Mouse (Mus musculus): ENCODE data around the gene Smpd2. TPM values are rescaled to one million over a fixed set of nuclear protein-coding genes. Genes with fewer than 3 reads are reported as not detected.
"Not testable (repeated sequence)": the region's sequence is repeated elsewhere in the genome, so short reads cannot be mapped to it uniquely, and the experiment has no call there.

The Smpd2 gene
- total and polyA plus RNA-seq, 3 experiments: 6.6 to 12.6 (median 12.2) TPM

GRCm38 (mm10) chr10:41518508-41518980, 28.4 kb upstream of the Smpd2 start:
- ATAC-seq (ENCODE audit: extremely low read depth, insufficient number of reproducible peaks, low FRiP score, poor library complexity, severe bottlenecking) (peak; percentile 61), DNase-seq (ENCODE audit: low spot score) (peak; percentile 49)

DNA sequence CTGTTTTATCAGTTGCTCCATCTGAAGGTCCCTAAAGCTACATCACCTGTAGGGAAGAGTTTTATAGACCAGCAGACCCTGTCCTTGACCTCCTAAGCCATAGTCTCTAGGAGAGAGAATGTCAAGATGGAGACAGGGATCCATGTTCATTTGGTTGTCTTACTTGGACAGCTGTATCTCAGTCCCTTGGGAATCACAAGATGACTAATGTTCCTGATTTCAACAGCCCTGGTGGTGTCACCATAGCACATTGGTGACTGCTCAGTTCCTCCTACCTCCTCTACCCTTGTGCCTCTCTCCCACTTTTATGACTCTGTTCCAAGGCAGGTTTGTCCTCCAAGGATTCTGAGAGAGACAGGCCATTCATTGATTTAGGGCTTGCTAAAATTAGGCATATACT, 24.8 kb upstream of the Smpd2 start:
- H3K9me3 ChIP-seq (replicated peaks): no peaks in the 10 kb centered on the region
- no peak for TF ChIP-seq TAL1 (conservative IDR thresholded peaks at IDR 0.05; ENCODE audit: low read depth, low read length)
- TF ChIP-seq CTCF (IDR thresholded peaks at IDR 0.05; ENCODE audit: low read depth, low read length): no peak
- TF ChIP-seq GATA2 (IDR thresholded peaks at IDR 0.05; ENCODE audit: borderline replicate concordance, low read depth, low read length): no peak
- TF ChIP-seq POLR2AphosphoS5 (IDR thresholded peaks at IDR 0.05; ENCODE audit: insufficient replicate concordance, low read depth, low read length): no peak
- TF ChIP-seq GATA1 (IDR thresholded peaks at IDR 0.05; ENCODE audit: borderline replicate concordance, low read length): no peak
- no peak for ATAC-seq (ENCODE audit: extremely low read depth, insufficient number of reproducible peaks, low FRiP score, poor library complexity, severe bottlenecking)
- no peak for DNase-seq (ENCODE audit: low spot score)
- H3K4me1 ChIP-seq (ENCODE audit: insufficient read depth, low read depth, low read length): peaks cover 4% of the 10 kb centered on the region
- H3K36me3 ChIP-seq (replicated peaks): no peaks in the 10 kb centered on the region
- H3K27me3 ChIP-seq (ENCODE audit: insufficient read depth, low read length): peaks cover 27% of the 10 kb centered on the region
- no peak overlapping the region for H3K4me3 ChIP-seq (ENCODE audit: low read depth, low read length)

More at GRCm38 (mm10) chr10:41518508-41518980, 28.4 kb upstream of the Smpd2 start:
- Histone ChIP-seq H3K4me3 (ENCODE audit: low read depth, low read length) (peak overlapping the region; percentile 96), H3K4me1 (ENCODE audit: insufficient read depth, low read depth, low read length) (peaks cover 24% of the 10 kb centered on the region), H3K36me3 (replicated peaks) (peaks cover 14% of the 10 kb centered on the region), H3K27me3 (ENCODE audit: insufficient read depth, low read length) (peaks cover 4% of the 10 kb centered on the region), H3K9me3 (replicated peaks) (no peaks in the 10 kb centered on the region)
- TF ChIP-seq TAL1 (conservative IDR thresholded peaks at IDR 0.05; ENCODE audit: low read depth, low read length): no peak
- no peak for TF ChIP-seq POLR2AphosphoS5 (IDR thresholded peaks at IDR 0.05; ENCODE audit: insufficient replicate concordance, low read depth, low read length)
- no peak for TF ChIP-seq CTCF (IDR thresholded peaks at IDR 0.05; ENCODE audit: low read depth, low read length)
- TF ChIP-seq GATA2 (IDR thresholded peaks at IDR 0.05; ENCODE audit: borderline replicate concordance, low read depth, low read length): no peak
- no peak for TF ChIP-seq GATA1 (IDR thresholded peaks at IDR 0.05; ENCODE audit: borderline replicate concordance, low read length)

DNA sequence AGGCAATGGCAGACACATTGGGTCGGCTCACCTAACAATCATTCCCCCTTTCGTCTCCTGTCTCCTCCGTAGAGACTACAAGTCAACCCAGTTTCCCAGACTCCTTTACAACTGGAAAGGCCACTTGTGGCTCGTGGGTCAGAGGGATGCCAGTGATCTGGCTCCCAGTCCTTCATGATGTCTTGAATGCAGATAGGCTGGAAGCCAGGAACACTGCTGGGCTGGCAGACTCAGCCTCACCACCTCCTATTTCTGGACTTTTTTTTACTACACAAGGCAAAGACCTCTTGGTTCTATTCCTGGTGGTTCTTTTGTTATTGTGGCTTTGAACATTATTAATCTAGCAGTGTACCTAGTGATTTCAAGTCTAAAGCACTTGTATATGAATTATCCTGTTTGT, 24.1 kb upstream of the Smpd2 start:
- TF ChIP-seq CTCF (IDR thresholded peaks at IDR 0.05; ENCODE audit: low read depth, low read length): no peak
- TF ChIP-seq POLR2AphosphoS5 (IDR thresholded peaks at IDR 0.05; ENCODE audit: insufficient replicate concordance, low read depth, low read length): no peak
- no peak for TF ChIP-seq GATA2 (IDR thresholded peaks at IDR 0.05; ENCODE audit: borderline replicate concordance, low read depth, low read length)
- no peak for TF ChIP-seq GATA1 (IDR thresholded peaks at IDR 0.05; ENCODE audit: borderline replicate concordance, low read length)
- no peak for TF ChIP-seq TAL1 (conservative IDR thresholded peaks at IDR 0.05; ENCODE audit: low read depth, low read length)
- no peak for DNase-seq (ENCODE audit: low spot score)
- no peaks in the 10 kb centered on the region for H3K36me3 ChIP-seq (replicated peaks)
- no peak overlapping the region for H3K4me3 ChIP-seq (ENCODE audit: low read depth, low read length)
- H3K27me3 ChIP-seq (ENCODE audit: insufficient read depth, low read length): peaks cover 33% of the 10 kb centered on the region
- ATAC-seq (ENCODE audit: extremely low read depth, insufficient number of reproducible peaks, low FRiP score, poor library complexity, severe bottlenecking): no peak
- H3K9me3 ChIP-seq (replicated peaks): no peaks in the 10 kb centered on the region
- H3K4me1 ChIP-seq (ENCODE audit: insufficient read depth, low read depth, low read length): peaks cover 4% of the 10 kb centered on the region

DNA sequence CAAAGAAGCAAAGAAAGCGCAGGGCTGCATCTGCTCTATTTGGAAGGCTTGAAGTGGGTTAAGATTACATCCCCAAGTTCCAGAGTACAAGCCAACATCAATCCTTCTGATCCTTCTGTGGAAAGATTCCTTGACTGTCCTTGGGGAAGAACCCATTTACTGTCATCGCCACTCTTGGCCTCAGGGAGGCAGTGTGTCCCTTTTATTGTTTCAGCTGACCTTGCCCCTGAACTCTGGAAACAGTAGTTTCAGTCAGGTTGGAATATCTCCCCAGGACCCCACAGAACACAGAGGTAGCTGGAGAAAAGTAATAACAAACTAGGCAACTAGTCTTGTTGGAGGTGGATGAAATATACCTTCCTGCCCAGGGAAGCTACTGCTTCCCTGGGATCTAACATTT, 19.0 kb upstream of the Smpd2 start:
- Histone ChIP-seq H3K36me3 (replicated peaks) (no peaks in the 10 kb centered on the region), H3K4me3 (ENCODE audit: low read depth, low read length) (no peak overlapping the region), H3K4me1 (ENCODE audit: insufficient read depth, low read depth, low read length) (no peaks in the 10 kb centered on the region), H3K9me3 (replicated peaks) (no peaks in the 10 kb centered on the region), H3K27me3 (ENCODE audit: insufficient read depth, low read length) (peaks cover 45% of the 10 kb centered on the region)
- no peak for ATAC-seq (ENCODE audit: extremely low read depth, insufficient number of reproducible peaks, low FRiP score, poor library complexity, severe bottlenecking)
- no peak for TF ChIP-seq POLR2AphosphoS5 (IDR thresholded peaks at IDR 0.05; ENCODE audit: insufficient replicate concordance, low read depth, low read length)
- no peak for TF ChIP-seq TAL1 (conservative IDR thresholded peaks at IDR 0.05; ENCODE audit: low read depth, low read length)
- TF ChIP-seq CTCF (IDR thresholded peaks at IDR 0.05; ENCODE audit: low read depth, low read length): no peak
- no peak for TF ChIP-seq GATA1 (IDR thresholded peaks at IDR 0.05; ENCODE audit: borderline replicate concordance, low read length)
- TF ChIP-seq GATA2 (IDR thresholded peaks at IDR 0.05; ENCODE audit: borderline replicate concordance, low read depth, low read length): no peak
- no peak for DNase-seq (ENCODE audit: low spot score)

DNA sequence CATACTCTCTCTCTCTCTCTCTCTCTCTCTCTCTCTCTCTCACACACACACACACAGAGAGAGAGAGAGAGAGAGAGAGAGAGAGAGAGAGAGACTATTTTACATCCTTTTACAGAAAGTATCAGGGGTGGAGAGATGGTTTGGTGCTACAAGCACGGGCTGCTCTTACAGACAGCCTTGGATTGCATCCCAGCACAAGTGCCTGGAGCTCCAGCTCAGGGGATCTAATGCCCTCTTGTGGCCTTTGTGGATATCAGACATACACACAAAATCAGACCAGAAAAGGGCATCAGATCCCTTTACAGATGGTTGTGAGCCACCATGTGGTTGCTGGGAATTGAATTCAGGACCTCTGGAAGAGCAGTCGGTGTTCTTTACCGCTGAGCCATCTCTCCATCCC, 15.3 kb upstream of the Smpd2 start:
- not testable (repeated sequence) for DNase-seq (ENCODE audit: low spot score); H3K4me1 ChIP-seq (ENCODE audit: insufficient read depth, low read depth, low read length); H3K4me3 ChIP-seq (ENCODE audit: low read depth, low read length); H3K9me3 ChIP-seq (replicated peaks); ATAC-seq (ENCODE audit: extremely low read depth, insufficient number of reproducible peaks, low FRiP score, poor library complexity, severe bottlenecking); H3K36me3 ChIP-seq (replicated peaks)
- peaks cover 30% of the 10 kb centered on the region for H3K27me3 ChIP-seq (ENCODE audit: insufficient read depth, low read length)
- peak; percentile 29; the same call in 1 of the 2 replicates for TF ChIP-seq CTCF (IDR thresholded peaks at IDR 0.05; ENCODE audit: low read depth, low read length)

GRCm38 (mm10) chr10:41504996-41505395, 14.8 kb upstream of the Smpd2 start:
- Histone ChIP-seq H3K36me3 (replicated peaks) (no peaks in the 10 kb centered on the region), H3K4me3 (ENCODE audit: low read depth, low read length) (no peak overlapping the region), H3K27me3 (ENCODE audit: insufficient read depth, low read length) (peaks cover 26% of the 10 kb centered on the region), H3K4me1 (ENCODE audit: insufficient read depth, low read depth, low read length) (no peaks in the 10 kb centered on the region), H3K9me3 (replicated peaks) (no peaks in the 10 kb centered on the region)
- TF ChIP-seq GATA1 (IDR thresholded peaks at IDR 0.05; ENCODE audit: borderline replicate concordance, low read length) (no peak), GATA2 (IDR thresholded peaks at IDR 0.05; ENCODE audit: borderline replicate concordance, low read depth, low read length) (no peak), CTCF (IDR thresholded peaks at IDR 0.05; ENCODE audit: low read depth, low read length) (no peak), POLR2AphosphoS5 (IDR thresholded peaks at IDR 0.05; ENCODE audit: insufficient replicate concordance, low read depth, low read length) (no peak), TAL1 (conservative IDR thresholded peaks at IDR 0.05; ENCODE audit: low read depth, low read length) (no peak)
- ATAC-seq (ENCODE audit: extremely low read depth, insufficient number of reproducible peaks, low FRiP score, poor library complexity, severe bottlenecking) (no peak), DNase-seq (ENCODE audit: low spot score) (no peak)
